Mouse (Mus musculus): ENCODE data around the gene Plch2. TPM values are rescaled to one million over a fixed set of nuclear protein-coding genes. Genes with fewer than 3 reads are reported as not detected.

The Plch2 gene
- polyA plus RNA-seq, 1 experiment from 2014 or later, result 0.57 TPM

DNA sequence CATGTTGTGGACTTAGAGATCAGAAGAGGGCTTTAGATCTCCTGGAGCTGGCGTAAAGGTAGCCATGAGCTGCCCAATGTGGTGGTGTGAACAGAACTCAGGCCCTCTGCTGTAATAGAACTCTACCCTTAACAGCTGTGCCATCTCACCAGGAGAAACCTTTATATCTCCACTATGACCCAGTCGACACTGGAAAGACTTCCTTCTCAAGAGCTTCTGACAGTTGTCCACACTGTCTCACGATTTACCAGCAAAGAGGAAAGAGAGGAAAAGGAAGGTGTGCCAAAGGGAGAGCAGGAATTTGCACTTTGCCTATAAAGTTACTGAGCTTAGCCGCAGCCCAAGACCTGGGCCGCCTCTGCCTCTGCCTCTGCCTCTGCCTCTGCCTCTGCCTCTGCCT is 114.8 kb downstream of the Plch2 start:
- 96% methylated on average over 5 of the region's 5 CpGs for WGBS
- Histone ChIP-seq H3K27me3 (ENCODE audit: low read depth, poor library complexity, severe bottlenecking) (no peaks in the 10 kb centered on the region), H3K9me3 (replicated peaks) (0 out of 2 replicates have a peak, but pooled peaks cover 7% of the 10 kb centered on the region), H3K36me3 (no peaks in the 10 kb centered on the region), H3K27ac (replicated peaks) (no peak overlapping the region), H3K4me1 (peaks cover 32% of the 10 kb centered on the region), H3K4me3 (no peak overlapping the region)
- no peak for DNase-seq (ENCODE audit: low spot score)

DNA sequence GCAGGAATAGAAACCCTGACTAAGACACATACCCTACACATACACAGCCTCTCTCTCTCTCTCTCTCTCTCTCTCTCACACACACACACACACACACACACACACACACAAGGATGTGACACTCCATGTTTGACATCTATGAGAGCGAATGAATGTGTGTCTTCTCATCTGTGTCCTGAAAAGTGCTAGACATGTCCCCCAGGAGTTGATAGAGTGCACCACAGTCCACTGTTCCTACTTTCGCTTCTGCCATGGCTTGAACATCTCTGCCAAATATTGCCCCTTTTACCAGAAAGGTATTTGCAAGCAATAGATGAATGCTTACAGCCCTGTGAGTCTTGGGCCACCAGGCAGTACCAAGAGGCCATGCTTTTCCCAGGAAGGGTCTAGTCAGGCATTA is 116.4 kb downstream of the Plch2 start:
- Histone ChIP-seq H3K36me3 (no peaks in the 10 kb centered on the region), H3K27me3 (ENCODE audit: low read depth, poor library complexity, severe bottlenecking) (no peaks in the 10 kb centered on the region), H3K4me1 (peaks cover 26% of the 10 kb centered on the region), H3K4me3 (no peak overlapping the region), H3K9me3 (replicated peaks) (0 out of 2 replicates have a peak, but pooled peaks cover 7% of the 10 kb centered on the region), H3K27ac (replicated peaks) (no peak overlapping the region)
- 84% methylated on average over 2 of the region's 2 CpGs for WGBS
- DNase-seq (ENCODE audit: low spot score), result no peak

DNA sequence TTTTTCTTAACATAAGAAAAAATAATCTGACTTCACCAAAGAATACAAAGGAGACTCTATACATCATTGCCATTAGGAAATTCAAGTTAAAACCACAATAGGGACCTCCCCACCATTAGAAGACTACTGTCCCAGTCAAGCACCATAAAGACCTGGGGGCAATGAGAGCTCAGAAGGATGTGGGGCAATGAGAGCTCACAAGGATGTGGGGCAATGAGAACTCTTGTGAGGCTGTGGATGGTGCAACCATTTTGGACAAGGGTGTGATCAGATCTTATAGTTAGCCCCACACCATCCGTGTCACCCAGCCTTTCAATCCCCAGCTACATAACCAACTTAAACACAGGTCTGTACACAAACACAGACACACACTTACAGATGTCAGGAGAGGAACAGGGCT is 118.8 kb downstream of the Plch2 start:
- Histone ChIP-seq H3K27me3 (ENCODE audit: low read depth, poor library complexity, severe bottlenecking) (no peaks in the 10 kb centered on the region), H3K9me3 (replicated peaks) (0 out of 2 replicates have a peak, but pooled peaks cover 7% of the 10 kb centered on the region), H3K36me3 (no peaks in the 10 kb centered on the region), H3K4me1 (peaks cover 20% of the 10 kb centered on the region), H3K4me3 (no peak overlapping the region), H3K27ac (replicated peaks) (no peak overlapping the region)
- DNase-seq (ENCODE audit: low spot score), result no peak
- WGBS, result 74% methylated on average over 1 of the region's 1 CpGs

DNA sequence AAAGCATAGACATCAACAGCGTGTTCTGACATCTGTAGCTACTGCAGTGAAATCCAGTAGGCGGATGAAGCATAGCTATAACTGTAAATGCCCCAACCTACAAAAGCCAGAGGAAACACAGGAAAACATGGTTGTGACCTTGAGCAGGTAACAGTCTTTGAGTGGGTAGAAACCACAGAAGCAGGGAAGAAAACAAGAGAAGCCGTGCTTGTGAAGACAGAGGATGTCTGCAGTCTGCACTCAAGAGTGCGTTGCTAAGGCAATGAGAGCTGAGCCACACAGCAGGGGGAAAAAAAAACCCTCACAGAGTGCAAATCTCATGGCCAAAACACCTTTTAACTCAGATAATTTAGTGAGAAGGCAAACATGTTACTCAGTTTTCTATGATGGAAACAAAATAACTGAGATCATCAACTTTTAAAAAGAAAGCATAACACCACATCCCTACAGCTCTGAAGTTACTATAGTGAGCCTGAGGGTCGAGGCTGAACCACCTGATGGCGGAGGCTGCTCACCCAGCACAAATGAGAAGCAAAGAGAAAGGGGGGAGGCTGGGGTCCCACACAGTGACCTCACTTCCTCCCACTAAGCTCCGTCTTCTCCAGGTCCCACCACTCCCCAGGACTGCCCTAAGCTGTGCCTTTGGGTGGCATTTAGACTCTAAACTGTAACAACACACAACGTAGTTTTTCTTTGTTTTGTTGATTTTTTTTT is 119.9 kb downstream of the Plch2 start:
- peak overlapping the region; percentile 38 for H3K27ac ChIP-seq (replicated peaks)
- H3K9me3 ChIP-seq (replicated peaks), result no peaks in the 10 kb centered on the region
- 0 out of 2 replicates have a peak, but pooled peaks cover 4% of the 10 kb centered on the region for H3K27me3 ChIP-seq (ENCODE audit: low read depth, poor library complexity, severe bottlenecking)
- WGBS, result 57% methylated on average over 8 of the region's 8 CpGs
- H3K4me3 ChIP-seq, result no peak overlapping the region
- no peaks in the 10 kb centered on the region for H3K36me3 ChIP-seq
- H3K4me1 ChIP-seq, result peaks cover 20% of the 10 kb centered on the region
- no peak for DNase-seq (ENCODE audit: low spot score)

DNA sequence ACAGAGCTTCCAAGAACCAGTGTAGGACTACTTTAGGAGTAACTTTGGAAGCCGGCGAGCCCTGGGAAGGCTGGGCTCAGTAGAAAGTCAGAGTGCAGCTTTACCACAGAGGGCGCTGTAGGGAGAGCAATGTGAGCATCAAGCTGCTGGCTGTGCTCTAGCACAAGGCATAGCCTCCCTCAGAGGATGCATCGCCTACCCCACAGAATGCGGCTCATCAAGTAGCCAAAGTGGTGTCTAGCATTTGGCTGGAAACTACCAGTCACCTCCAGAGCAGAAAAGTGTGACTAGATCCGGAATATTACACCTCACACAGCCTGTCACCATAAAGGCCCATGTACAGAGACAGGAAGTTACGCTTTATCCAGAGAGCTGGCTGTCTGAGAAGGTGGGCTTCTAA is 120.8 kb downstream of the Plch2 start:
- 76% methylated on average over 7 of the region's 7 CpGs for WGBS
- H3K4me3 ChIP-seq, result no peak overlapping the region
- peaks cover 20% of the 10 kb centered on the region for H3K4me1 ChIP-seq
- H3K27ac ChIP-seq (replicated peaks), result no peak overlapping the region
- H3K36me3 ChIP-seq, result no peaks in the 10 kb centered on the region
- H3K9me3 ChIP-seq (replicated peaks), result no peaks in the 10 kb centered on the region
- DNase-seq (ENCODE audit: low spot score), result no peak
- 0 out of 2 replicates have a peak, but pooled peaks cover 4% of the 10 kb centered on the region for H3K27me3 ChIP-seq (ENCODE audit: low read depth, poor library complexity, severe bottlenecking)

DNA sequence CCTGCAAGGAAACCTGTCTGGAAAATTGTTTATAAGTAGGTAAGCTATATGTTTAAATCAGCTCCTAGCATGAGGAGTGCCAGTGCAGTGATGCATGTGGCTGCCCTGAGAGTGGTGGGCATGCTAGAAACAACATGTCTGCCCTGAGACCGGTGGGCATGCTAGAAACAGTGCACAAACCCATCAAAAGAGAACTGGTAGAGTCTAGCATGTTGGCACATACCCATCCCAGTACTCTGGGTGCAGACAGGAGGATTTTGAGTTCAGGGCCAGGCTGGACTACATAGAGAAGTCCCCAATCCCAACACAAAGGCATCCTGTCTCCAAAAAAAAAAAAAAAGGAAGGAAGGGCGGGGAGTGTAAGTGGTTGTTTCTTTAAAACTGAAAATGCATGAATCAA is 121.8 kb downstream of the Plch2 start:
- DNase-seq (ENCODE audit: low spot score), result no peak
- no peaks in the 10 kb centered on the region for H3K36me3 ChIP-seq
- no peak overlapping the region for H3K27ac ChIP-seq (replicated peaks)
- no peaks in the 10 kb centered on the region for H3K9me3 ChIP-seq (replicated peaks)
- H3K4me1 ChIP-seq, result peaks cover 20% of the 10 kb centered on the region
- WGBS, result 93% methylated on average over 2 of the region's 2 CpGs
- 0 out of 2 replicates have a peak, but pooled peaks cover 4% of the 10 kb centered on the region for H3K27me3 ChIP-seq (ENCODE audit: low read depth, poor library complexity, severe bottlenecking)
- H3K4me3 ChIP-seq, result no peak overlapping the region

DNA sequence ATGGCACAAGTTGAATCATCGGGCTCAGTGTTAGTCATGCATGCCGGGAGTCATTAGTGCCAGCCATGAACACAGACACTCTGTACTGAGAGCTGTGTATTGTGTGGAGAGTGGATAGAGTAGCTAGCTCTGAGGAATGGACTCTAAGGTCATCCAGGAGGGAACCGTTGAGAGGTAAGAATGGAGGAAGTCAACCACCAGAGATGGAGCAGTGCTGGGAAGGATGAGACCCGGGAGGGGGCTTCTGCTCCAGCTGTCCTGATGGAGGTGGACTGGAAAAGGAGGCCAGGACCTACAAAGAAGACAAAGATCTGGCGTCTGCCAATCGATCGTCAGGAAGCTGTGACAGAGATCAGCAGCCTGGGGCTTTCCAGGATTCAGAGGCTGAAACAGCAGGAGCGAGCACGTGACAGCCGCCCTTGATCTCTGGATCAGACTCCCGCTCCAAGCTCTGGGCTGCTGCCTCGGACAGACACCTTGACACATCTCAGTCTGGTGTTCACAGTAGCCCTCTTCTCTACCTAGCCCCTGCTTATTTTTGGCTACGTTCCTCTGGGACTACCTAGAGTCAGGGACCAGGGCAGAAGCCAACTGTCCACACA is 123.2 kb downstream of the Plch2 start:
- WGBS, result 64% methylated on average over 13 of the region's 13 CpGs
- Histone ChIP-seq H3K4me3 (no peak overlapping the region), H3K27ac (replicated peaks) (no peak overlapping the region; the same call in 1 of the 2 replicates), H3K9me3 (replicated peaks) (no peaks in the 10 kb centered on the region), H3K36me3 (no peaks in the 10 kb centered on the region), H3K4me1 (peaks cover 26% of the 10 kb centered on the region), H3K27me3 (ENCODE audit: low read depth, poor library complexity, severe bottlenecking) (0 out of 2 replicates have a peak, but pooled peaks cover 4% of the 10 kb centered on the region)
- DNase-seq (ENCODE audit: low spot score), result peak; percentile 32

Other genes with a start within 250 kb of the Plch2 start
- gene Ttc34, start 219.3 kb downstream of the Plch2 start, polyA plus RNA-seq (2016; fragmentation: Nextera tagmentation; extraction: Ambion mirVana), result 0.22 and 0.57 TPM in 2 replicates
- gene Mmel1, start 187.2 kb downstream of the Plch2 start, polyA plus RNA-seq (2016; fragmentation: Nextera tagmentation; extraction: Ambion mirVana), result 0.20 and 0.35 TPM in 2 replicates
- gene Fam213b, start 157.6 kb downstream of the Plch2 start, polyA plus RNA-seq (2016; fragmentation: Nextera tagmentation; extraction: Ambion mirVana), result 45.9 and 46.8 TPM in 2 replicates
- 0.67 and 0.99 TPM in 2 replicates for gene Tnfrsf14, start 128.2 kb downstream of the Plch2 start, polyA plus RNA-seq (2016; fragmentation: Nextera tagmentation; extraction: Ambion mirVana)
- 690 and 827 TPM in 2 replicates for gene Hes5, start 95.9 kb downstream of the Plch2 start, polyA plus RNA-seq (2016; fragmentation: Nextera tagmentation; extraction: Ambion mirVana)
- 47.6 and 48.6 TPM in 2 replicates for gene Pank4, start 92.7 kb downstream of the Plch2 start, polyA plus RNA-seq (2016; fragmentation: Nextera tagmentation; extraction: Ambion mirVana)
- gene Pex10, start 10.2 kb upstream of the Plch2 start, polyA plus RNA-seq (2016; fragmentation: Nextera tagmentation; extraction: Ambion mirVana), result 21.0 and 21.1 TPM in 2 replicates
- gene Rer1, start 29.6 kb upstream of the Plch2 start, polyA plus RNA-seq (2016; fragmentation: Nextera tagmentation; extraction: Ambion mirVana), result 137 and 147 TPM in 2 replicates
- 5.1 and 6.2 TPM in 2 replicates for gene Morn1, start 29.8 kb upstream of the Plch2 start, polyA plus RNA-seq (2016; fragmentation: Nextera tagmentation; extraction: Ambion mirVana)
- 8.9 and 10.1 TPM in 2 replicates for gene Ski, start 165.8 kb upstream of the Plch2 start, polyA plus RNA-seq (2016; fragmentation: Nextera tagmentation; extraction: Ambion mirVana)
- 118 and 120 TPM in 2 replicates for gene Faap20, start 193.0 kb upstream of the Plch2 start, polyA plus RNA-seq (2016; fragmentation: Nextera tagmentation; extraction: Ambion mirVana)